Mouse (Mus musculus) CH12.LX (cell line): ENCODE measurements at regions not wholly inside any gene's neighbourhood (a gene's known extent, or its start where the extent isn't known, plus 50 kb on each side); places are given as distances from the start of the nearest gene placed in this dataset.

Source experiments
- CTCF ChIP-seq, 2 experiments: IDR thresholded peaks in 1 of 2; conservative IDR thresholded peaks in 1 of 2; 2 replicates each; pipeline ENCODE4 v1.5.1; 2011 to 2012; ENCODE audit warnings: low read depth in 2 of 2, low read length in 2 of 2, improper control_type of control experiment in 1 of 2, inconsistent platforms in 1 of 2, mild to moderate bottlenecking in 1 of 2, moderate library complexity in 1 of 2
- EP300 ChIP-seq: IDR thresholded peaks from 2 replicates; pipeline ENCODE4 v1.6.1; 2011; ENCODE audit warnings: low read length, improper control_type of control experiment
- ETS1 ChIP-seq: conservative IDR thresholded peaks from 2 replicates; pipeline ENCODE4 v1.6.1; 2012; ENCODE audit warnings: low read depth, mild to moderate bottlenecking, inconsistent platforms, low read length, improper control_type of control experiment, moderate library complexity
- HCFC1 ChIP-seq: IDR thresholded peaks from 2 replicates; pipeline ENCODE4 v1.6.1; 2012; ENCODE audit warnings: low read depth, mild to moderate bottlenecking, inconsistent platforms, low read length, improper control_type of control experiment
- JUND ChIP-seq: conservative IDR thresholded peaks from 2 replicates; pipeline ENCODE4 v1.6.1; 2011; ENCODE audit warnings: low read depth, low read length, improper control_type of control experiment
- MAX ChIP-seq: IDR thresholded peaks from 2 replicates; pipeline ENCODE4 v1.6.1; 2011; ENCODE audit warnings: low read length, improper control_type of control experiment
- MXI1 ChIP-seq: IDR thresholded peaks from 2 replicates; pipeline ENCODE4 v1.6.1; 2011; ENCODE audit warnings: mild to moderate bottlenecking, low read depth, low read length, improper control_type of control experiment
- POLR2A ChIP-seq: IDR thresholded peaks from 2 replicates; pipeline ENCODE4 v1.6.1; 2011; ENCODE audit warnings: low read depth, mild to moderate bottlenecking, improper control_type of control experiment, low read length
- SIN3A ChIP-seq: IDR thresholded peaks from 2 replicates; pipeline ENCODE4 v1.6.1; 2012; ENCODE audit warnings: low read length, improper control_type of control experiment, inconsistent platforms
- SMC3 ChIP-seq: IDR thresholded peaks from 2 replicates; pipeline ENCODE4 v1.6.1; 2011; ENCODE audit warnings: low read depth, low read length, improper control_type of control experiment
- TBP ChIP-seq: conservative IDR thresholded peaks from 2 replicates; pipeline ENCODE4 v1.6.1; 2011; ENCODE audit warnings: low read depth, low read length, improper control_type of control experiment
- TCF12 ChIP-seq: IDR thresholded peaks from 2 replicates; pipeline ENCODE4 v1.6.1; 2014; ENCODE audit warnings: low read depth, mild to moderate bottlenecking, inconsistent platforms, low read length, improper control_type of control experiment
- USF2 ChIP-seq: conservative IDR thresholded peaks from 2 replicates; pipeline ENCODE4 v1.6.1; 2011; ENCODE audit warnings: low read depth, low read length, improper control_type of control experiment
- ZC3H11A ChIP-seq: IDR thresholded peaks from 2 replicates; pipeline ENCODE4 v1.6.1; 2012; ENCODE audit warnings: low read depth, mild to moderate bottlenecking, inconsistent platforms, low read length, improper control_type of control experiment

DNA sequence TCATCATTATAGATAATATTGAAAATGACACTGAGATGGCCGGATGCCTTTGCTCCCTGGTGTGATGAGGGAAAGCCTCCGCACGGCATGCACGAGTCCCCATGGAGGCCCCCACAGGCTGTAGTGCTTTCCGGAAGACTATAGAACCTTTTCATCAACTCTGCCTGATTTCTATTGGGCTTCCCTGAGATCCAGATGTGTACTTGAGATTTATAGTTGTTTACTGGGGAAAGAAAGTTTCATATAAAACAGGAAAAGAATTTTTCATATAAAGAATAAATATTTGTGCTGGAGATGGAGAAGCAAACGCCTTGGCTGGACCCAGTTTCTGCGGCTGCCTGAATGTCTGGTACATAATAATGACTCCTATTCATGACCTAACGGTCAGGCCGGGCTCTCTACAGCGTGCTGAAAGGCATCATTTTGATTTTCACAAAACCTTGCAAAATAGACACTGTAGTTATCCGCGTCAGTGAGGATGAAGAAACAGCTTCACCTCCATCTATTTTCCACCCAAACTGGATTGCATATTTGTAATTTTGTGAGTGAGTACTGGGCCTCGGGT, 113.7 kb upstream of the Rasgrp1 start:
- TF ChIP-seq CTCF (conservative IDR thresholded peaks at IDR 0.05 in 1 of 2, IDR thresholded peaks at IDR 0.05 in 1 of 2; ENCODE audit: low read depth in 2 of 2, low read length in 2 of 2) (no peak), USF2 (no peak), JUND (no peak), MAX (no peak), HCFC1 (no peak), TBP (no peak), TCF12 (no peak), ZC3H11A (no peak), POLR2A (no peak), EP300 (no peak), MXI1 (no peak), SIN3A (no peak), ETS1 (no peak), SMC3 (no peak)
